Mouse (Mus musculus) small intestine, adult 2 months (tissue): Measurements from ENCODE around the gene Serping1.

Experiments used
- CTCF ChIP-seq: fragments of 200-500 bp; IDR thresholded peaks from 2 replicates; pipeline ENCODE4 v1.5.1; 2012; ENCODE audit warnings: low read depth, mild to moderate bottlenecking, control low read depth, inconsistent platforms, low read length, moderate library complexity, mixed read lengths; ENCODE audit not compliant: insufficient replicate concordance, insufficient read length; ENCODE audit errors: extremely low read depth
- POLR2A ChIP-seq: fragments of 200-500 bp; IDR thresholded peaks from 2 replicates; pipeline ENCODE4 v1.6.1; 2012; ENCODE audit warnings: low read depth, mild to moderate bottlenecking, control low read depth, inconsistent platforms, low read length, moderate library complexity

- TF ChIP-seq CTCF: no peak
- TF ChIP-seq POLR2A: no peak
These were observed 44.0 kb downstream of the Serping1 start for GRCm38 (mm10) chr2:84731206-84731605.
